Mouse (Mus musculus) ES-E14 (cell line): ENCODE data around the gene Fam120a.

Experiments
- MAFK ChIP-seq: IDR thresholded peaks from 2 replicates; pipeline ENCODE4 v1.6.1; 2014; ENCODE audit warnings: mild to moderate bottlenecking, low read depth, low read length, inconsistent platforms; ENCODE audit not compliant: insufficient read depth
- ZC3H11A ChIP-seq: IDR thresholded peaks from 2 replicates; pipeline ENCODE4 v1.6.1; 2012; ENCODE audit warnings: low read depth, mild to moderate bottlenecking, inconsistent platforms, low read length, borderline replicate concordance
- ZNF384 ChIP-seq: IDR thresholded peaks from 2 replicates; pipeline ENCODE4 v1.6.1; 2012; ENCODE audit warnings: low read depth, low read length, inconsistent platforms

GRCm38 (mm10) chr13:48921256-48921655 is 46.6 kb downstream of the Fam120a start:
- no peak for TF ChIP-seq ZNF384
- TF ChIP-seq ZC3H11A, result no peak
- TF ChIP-seq MAFK, result no peak
